Mouse (Mus musculus): ENCODE measurements at regions not wholly inside any gene's neighbourhood (a gene's known extent, or its start where the extent isn't known, plus 50 kb on each side); places are given as distances from the start of the nearest gene placed in this dataset.

GRCm38 (mm10) chr2:147751831-147752230 lies 294.9 kb downstream of the Foxa2 start:
- no peak overlapping the region for H3K27ac ChIP-seq (replicated peaks; ENCODE audit: low read depth, low read length)
- H3K4me3 ChIP-seq (ENCODE audit: low read depth, low read length) = no peak overlapping the region
- H3K36me3 ChIP-seq (ENCODE audit: control insufficient read depth, insufficient read depth, low read length) = no peaks in the 10 kb centered on the region
- no peak for DNase-seq (ENCODE audit: low spot score)
- H3K9ac ChIP-seq (ENCODE audit: low read depth, low read length) = no peak overlapping the region
- H3K27me3 ChIP-seq (replicated peaks; ENCODE audit: control insufficient read depth, insufficient read depth, low read length) = no peaks in the 10 kb centered on the region
- ATAC-seq (ENCODE audit: low read depth) = no peak
- no peaks in the 10 kb centered on the region for H3K4me1 ChIP-seq (ENCODE audit: control insufficient read depth, insufficient read depth, low read length)
- no peaks in the 10 kb centered on the region for H3K9me3 ChIP-seq (ENCODE audit: control insufficient read depth, low read length)
- no peak overlapping the region for H3K4me2 ChIP-seq (ENCODE audit: low read depth, low read length)
- WGBS = 85% methylated on average over 3 of the region's 3 CpGs

GRCm38 (mm10) chr2:147748006-147748405 lies 298.8 kb downstream of the Foxa2 start:
- no peak for ATAC-seq (ENCODE audit: low read depth)
- no peaks in the 10 kb centered on the region for H3K27me3 ChIP-seq (replicated peaks; ENCODE audit: control insufficient read depth, insufficient read depth, low read length)
- WGBS = 39% methylated on average over 4 of the region's 4 CpGs

GRCm38 (mm10) chr2:147743908-147744307 lies 302.9 kb downstream of the Foxa2 start:
- Histone ChIP-seq H3K4me3 (ENCODE audit: low read depth, low read length) (no peak overlapping the region), H3K36me3 (ENCODE audit: control insufficient read depth, insufficient read depth, low read length) (no peaks in the 10 kb centered on the region), H3K9me3 (ENCODE audit: control insufficient read depth, low read length) (no peaks in the 10 kb centered on the region), H3K4me2 (ENCODE audit: low read depth, low read length) (no peak overlapping the region), H3K4me1 (ENCODE audit: control insufficient read depth, insufficient read depth, low read length) (no peaks in the 10 kb centered on the region), H3K27me3 (replicated peaks; ENCODE audit: control insufficient read depth, insufficient read depth, low read length) (no peaks in the 10 kb centered on the region), H3K27ac (replicated peaks; ENCODE audit: low read depth, low read length) (no peak overlapping the region), H3K9ac (ENCODE audit: low read depth, low read length) (no peak overlapping the region)
- ATAC-seq (ENCODE audit: low read depth) (no peak), DNase-seq (ENCODE audit: low spot score) (no peak)
- 87% methylated on average over 2 of the region's 2 CpGs for WGBS

More at GRCm38 (mm10) chr2:147748006-147748405, 298.8 kb downstream of the Foxa2 start:
- no peak for DNase-seq (ENCODE audit: low spot score)
- Histone ChIP-seq H3K4me1 (ENCODE audit: control insufficient read depth, insufficient read depth, low read length) (no peaks in the 10 kb centered on the region), H3K27ac (replicated peaks; ENCODE audit: low read depth, low read length) (no peak overlapping the region), H3K9ac (ENCODE audit: low read depth, low read length) (no peak overlapping the region), H3K4me2 (ENCODE audit: low read depth, low read length) (no peak overlapping the region), H3K9me3 (ENCODE audit: control insufficient read depth, low read length) (no peaks in the 10 kb centered on the region), H3K4me3 (ENCODE audit: low read depth, low read length) (no peak overlapping the region), H3K36me3 (ENCODE audit: control insufficient read depth, insufficient read depth, low read length) (no peaks in the 10 kb centered on the region)

- Histone ChIP-seq H3K9me3 (ENCODE audit: control insufficient read depth, low read length) (no peaks in the 10 kb centered on the region), H3K27me3 (replicated peaks; ENCODE audit: control insufficient read depth, insufficient read depth, low read length) (no peaks in the 10 kb centered on the region), H3K4me2 (ENCODE audit: low read depth, low read length) (no peak overlapping the region), H3K9ac (ENCODE audit: low read depth, low read length) (no peak overlapping the region), H3K4me3 (ENCODE audit: low read depth, low read length) (no peak overlapping the region), H3K36me3 (ENCODE audit: control insufficient read depth, insufficient read depth, low read length) (no peaks in the 10 kb centered on the region), H3K4me1 (ENCODE audit: control insufficient read depth, insufficient read depth, low read length) (no peaks in the 10 kb centered on the region), H3K27ac (replicated peaks; ENCODE audit: low read depth, low read length) (no peak overlapping the region)
- ATAC-seq (ENCODE audit: low read depth) (no peak), DNase-seq (ENCODE audit: low spot score) (peak; percentile 59)
- WGBS = 29% methylated on average over 10 of the region's 10 CpGs
Measured at GRCm38 (mm10) chr2:147738307-147738872, 308.4 kb downstream of the Foxa2 start.

- Histone ChIP-seq H3K9me3 (ENCODE audit: control insufficient read depth, low read length) (no peaks in the 10 kb centered on the region), H3K27me3 (replicated peaks; ENCODE audit: control insufficient read depth, insufficient read depth, low read length) (no peaks in the 10 kb centered on the region), H3K4me2 (ENCODE audit: low read depth, low read length) (no peak overlapping the region), H3K4me1 (ENCODE audit: control insufficient read depth, insufficient read depth, low read length) (no peaks in the 10 kb centered on the region), H3K27ac (replicated peaks; ENCODE audit: low read depth, low read length) (no peak overlapping the region), H3K4me3 (ENCODE audit: low read depth, low read length) (no peak overlapping the region), H3K36me3 (ENCODE audit: control insufficient read depth, insufficient read depth, low read length) (no peaks in the 10 kb centered on the region), H3K9ac (ENCODE audit: low read depth, low read length) (no peak overlapping the region)
- ATAC-seq (ENCODE audit: low read depth) (no peak), DNase-seq (ENCODE audit: low spot score) (no peak)
- 66% methylated on average over 4 of the region's 4 CpGs for WGBS
Measured at GRCm38 (mm10) chr2:147727396-147727795, 319.4 kb downstream of the Foxa2 start.

- no peak for ATAC-seq (ENCODE audit: low read depth)
- Histone ChIP-seq H3K4me1 (ENCODE audit: control insufficient read depth, insufficient read depth, low read length) (no peaks in the 10 kb centered on the region), H3K9me3 (ENCODE audit: control insufficient read depth, low read length) (no peaks in the 10 kb centered on the region), H3K9ac (ENCODE audit: low read depth, low read length) (no peak overlapping the region), H3K27ac (replicated peaks; ENCODE audit: low read depth, low read length) (no peak overlapping the region), H3K27me3 (replicated peaks; ENCODE audit: control insufficient read depth, insufficient read depth, low read length) (no peaks in the 10 kb centered on the region), H3K36me3 (ENCODE audit: control insufficient read depth, insufficient read depth, low read length) (no peaks in the 10 kb centered on the region), H3K4me3 (ENCODE audit: low read depth, low read length) (no peak overlapping the region), H3K4me2 (ENCODE audit: low read depth, low read length) (no peak overlapping the region)
- no peak for DNase-seq (ENCODE audit: low spot score)
- WGBS = 76% methylated on average over 3 of the region's 3 CpGs
Measured at GRCm38 (mm10) chr2:147718936-147719335, 327.8 kb downstream of the Foxa2 start.

- DNase-seq (ENCODE audit: low spot score) = no peak
- H3K27ac ChIP-seq (replicated peaks; ENCODE audit: low read depth, low read length) = no peak overlapping the region
- no peak overlapping the region for H3K4me3 ChIP-seq (ENCODE audit: low read depth, low read length)
- WGBS = 84% methylated on average over 12 of the region's 12 CpGs
- H3K27me3 ChIP-seq (replicated peaks; ENCODE audit: control insufficient read depth, insufficient read depth, low read length) = no peaks in the 10 kb centered on the region
- H3K4me2 ChIP-seq (ENCODE audit: low read depth, low read length) = no peak overlapping the region
- ATAC-seq (ENCODE audit: low read depth) = no peak
- no peaks in the 10 kb centered on the region for H3K36me3 ChIP-seq (ENCODE audit: control insufficient read depth, insufficient read depth, low read length)
- H3K9ac ChIP-seq (ENCODE audit: low read depth, low read length) = no peak overlapping the region
- H3K9me3 ChIP-seq (ENCODE audit: control insufficient read depth, low read length) = no peaks in the 10 kb centered on the region
- no peaks in the 10 kb centered on the region for H3K4me1 ChIP-seq (ENCODE audit: control insufficient read depth, insufficient read depth, low read length)
Measured at GRCm38 (mm10) chr2:147717484-147717947, 329.3 kb downstream of the Foxa2 start.

- H3K9me3 ChIP-seq (ENCODE audit: control insufficient read depth, low read length) = no peaks in the 10 kb centered on the region
- no peaks in the 10 kb centered on the region for H3K27me3 ChIP-seq (replicated peaks; ENCODE audit: control insufficient read depth, insufficient read depth, low read length)
- H3K27ac ChIP-seq (replicated peaks; ENCODE audit: low read depth, low read length) = no peak overlapping the region
- H3K36me3 ChIP-seq (ENCODE audit: control insufficient read depth, insufficient read depth, low read length) = no peaks in the 10 kb centered on the region
- 0 out of 2 replicates have a peak, but pooled peaks cover 1% of the 10 kb centered on the region for H3K4me1 ChIP-seq (ENCODE audit: control insufficient read depth, insufficient read depth, low read length)
- H3K9ac ChIP-seq (ENCODE audit: low read depth, low read length) = no peak overlapping the region
- H3K4me3 ChIP-seq (ENCODE audit: low read depth, low read length) = no peak overlapping the region
- DNase-seq (ENCODE audit: low spot score) = no peak
- no peak overlapping the region for H3K4me2 ChIP-seq (ENCODE audit: low read depth, low read length)
- whole genome bisulfite sequencing = 87% methylated on average over 5 of the region's 5 CpGs
- ATAC-seq (ENCODE audit: low read depth) = no peak
Measured at GRCm38 (mm10) chr2:147715791-147716190, 331.0 kb downstream of the Foxa2 start.

GRCm38 (mm10) chr2:147710593-147711265 lies 336.0 kb downstream of the Foxa2 start:
- Histone ChIP-seq H3K4me2 (ENCODE audit: low read depth, low read length) (no peak overlapping the region), H3K9ac (ENCODE audit: low read depth, low read length) (no peak overlapping the region), H3K4me3 (ENCODE audit: low read depth, low read length) (no peak overlapping the region), H3K4me1 (ENCODE audit: control insufficient read depth, insufficient read depth, low read length) (0 out of 2 replicates have a peak, but pooled peaks cover 7% of the 10 kb centered on the region), H3K9me3 (ENCODE audit: control insufficient read depth, low read length) (no peaks in the 10 kb centered on the region), H3K27me3 (replicated peaks; ENCODE audit: control insufficient read depth, insufficient read depth, low read length) (no peaks in the 10 kb centered on the region), H3K27ac (replicated peaks; ENCODE audit: low read depth, low read length) (no peak overlapping the region), H3K36me3 (ENCODE audit: control insufficient read depth, insufficient read depth, low read length) (no peaks in the 10 kb centered on the region)
- peak; percentile 53 for DNase-seq (ENCODE audit: low spot score)
- 49% methylated on average over 8 of the region's 8 CpGs for WGBS
- no peak for ATAC-seq (ENCODE audit: low read depth)
